Mouse (Mus musculus) layer of hippocampus, adult 2 months (tissue): ENCODE measurements around the gene Leng9. TPM values are rescaled to one million over a fixed set of nuclear protein-coding genes. Genes with fewer than 3 reads are reported as not detected.

Experiments used
- DNase-seq, 2 experiments: peaks; one replicate each; pipeline ENCODE4 v3.0.0; 2022; ENCODE audit warnings: low spot score in 2 of 2
- H3K27ac ChIP-seq: fragments of 200-600 bp; 2 replicates; pipeline ENCODE4 v1.8.1; 2022
- H3K4me3 ChIP-seq: fragments of 200-600 bp; 2 replicates; pipeline ENCODE4 v1.8.1; 2022; ENCODE audit warnings: mild to moderate bottlenecking
- CTCF ChIP-seq: fragments of 200-600 bp; conservative IDR thresholded peaks from 2 replicates; pipeline ENCODE4 v1.8.1; 2022; ENCODE audit warnings: antibody characterized with exemption, mild to moderate bottlenecking, moderate library complexity
- total RNA-seq, 2 experiments: library from RNA; stranded (reverse); gene quantifications; 2 replicates each; pipeline ENCODE4 v1.2.3; 2021

Leng9 gene
- total RNA-seq, 2 experiments from 2014 or later = 5.6 to 6.6 TPM

GRCm38 (mm10) chr7:4141648-4142325, 8.4 kb downstream of the Leng9 start:
- no peak for TF ChIP-seq CTCF
- DNase-seq = no peak
- H3K4me3 ChIP-seq = no peak overlapping the region
- H3K27ac ChIP-seq = no peak overlapping the region

GRCm38 (mm10) chr7:4139391-4139790, 10.8 kb downstream of the Leng9 start:
- no peak overlapping the region for H3K27ac ChIP-seq
- DNase-seq = no peak
- no peak overlapping the region for H3K4me3 ChIP-seq
- TF ChIP-seq CTCF = no peak

- Histone ChIP-seq H3K27ac (0 out of 2 replicates have a peak overlapping the region, but pooled peaks have one; percentile 98), H3K4me3 (no peak overlapping the region)
- DNase-seq = no peak
- TF ChIP-seq CTCF = no peak
These were observed 11.5 kb downstream of the Leng9 start for GRCm38 (mm10) chr7:4138671-4139070.

GRCm38 (mm10) chr7:4138181-4138580, 12.0 kb downstream of the Leng9 start:
- peak overlapping the region; percentile 99 for H3K4me3 ChIP-seq

GRCm38 (mm10) chr7:4137746-4138145, 12.4 kb downstream of the Leng9 start:
- DNase-seq = no peak
- TF ChIP-seq CTCF = no peak

More at GRCm38 (mm10) chr7:4138181-4138580, 12.0 kb downstream of the Leng9 start:
- no peak for DNase-seq
- H3K27ac ChIP-seq = peak overlapping the region; percentile 98
- TF ChIP-seq CTCF = no peak

GRCm38 (mm10) chr7:4136771-4137531, 13.2 kb downstream of the Leng9 start, which contains the start of gene Leng8:
TSS of gene Leng8 (plus strand) at chr7:4137039.
- 0 out of 2 replicates have a peak, but pooled peaks have one; percentile 8 for TF ChIP-seq CTCF
- H3K27ac ChIP-seq = peak within 1 kb of the TSS; percentile 98
- DNase-seq = peak; percentile 99 to 100

More at GRCm38 (mm10) chr7:4137746-4138145, 12.4 kb downstream of the Leng9 start:
- peak overlapping the region; percentile 99 for H3K4me3 ChIP-seq
- peak overlapping the region; percentile 98 for H3K27ac ChIP-seq

GRCm38 (mm10) chr7:4136404-4136770, 13.8 kb downstream of the Leng9 start:
- H3K27ac ChIP-seq = peak overlapping the region; percentile 98
- DNase-seq = no peak
- peak overlapping the region; percentile 99 for H3K4me3 ChIP-seq
- TF ChIP-seq CTCF = 0 out of 2 replicates have a peak, but pooled peaks have one; percentile 4

More at GRCm38 (mm10) chr7:4136771-4137531, 13.2 kb downstream of the Leng9 start, which contains the start of gene Leng8:
- H3K4me3 ChIP-seq = peak within 1 kb of the TSS; percentile 99

- no peak for DNase-seq
- Histone ChIP-seq H3K4me3 (no peak overlapping the region), H3K27ac (peak overlapping the region; percentile 99)
- TF ChIP-seq CTCF = no peak
These were observed 15.3 kb downstream of the Leng9 start for GRCm38 (mm10) chr7:4134911-4135310.

- no peak for TF ChIP-seq CTCF
- peak overlapping the region; percentile 99 for H3K27ac ChIP-seq
- no peak for DNase-seq
- no peak overlapping the region; the same call in 1 of the 2 replicates for H3K4me3 ChIP-seq
These were observed 17.2 kb downstream of the Leng9 start for GRCm38 (mm10) chr7:4132998-4133397.

- no peak overlapping the region; the same call in 1 of the 2 replicates for H3K4me3 ChIP-seq
- peak; percentile 57 to 80 for DNase-seq
- no peak for TF ChIP-seq CTCF
- H3K27ac ChIP-seq = peak overlapping the region; percentile 99
These were observed 17.6 kb downstream of the Leng9 start for GRCm38 (mm10) chr7:4132581-4132980.

- no peak for DNase-seq
- Histone ChIP-seq H3K27ac (peak overlapping the region; percentile 99), H3K4me3 (no peak overlapping the region)
- TF ChIP-seq CTCF = no peak
These were observed 18.2 kb downstream of the Leng9 start for GRCm38 (mm10) chr7:4131964-4132363.

GRCm38 (mm10) chr7:4130686-4131452, 19.3 kb downstream of the Leng9 start:
- peak in 1 of 2 experiments; percentile 85 for DNase-seq
- peak overlapping the region; percentile 99 for H3K27ac ChIP-seq

GRCm38 (mm10) chr7:4128860-4129259, 21.3 kb downstream of the Leng9 start:
- Histone ChIP-seq H3K27ac (peak overlapping the region; percentile 99), H3K4me3 (no peak overlapping the region)
- no peak for TF ChIP-seq CTCF
- no peak for DNase-seq

More at GRCm38 (mm10) chr7:4130686-4131452, 19.3 kb downstream of the Leng9 start:
- TF ChIP-seq CTCF = peak; percentile 84
- no peak overlapping the region for H3K4me3 ChIP-seq
